Mouse (Mus musculus) testis, adult 2 months (tissue): ENCODE measurements around the gene Gtf2ird1. TPM values are rescaled to one million over a fixed set of nuclear protein-coding genes. Genes with fewer than 3 reads are reported as not detected.

Experiments
- H3K27ac ChIP-seq: fragments of 200-500 bp; 2 replicates; pipeline ENCODE4 v1.5.1; 2012; ENCODE audit warnings: low read depth, low read length; ENCODE audit not compliant: control insufficient read depth, insufficient read depth
- H3K27me3 ChIP-seq: fragments of 200-500 bp; 2 replicates; pipeline ENCODE4 v1.6.1; 2012; ENCODE audit warnings: mild to moderate bottlenecking, low read length, moderate library complexity; ENCODE audit not compliant: control insufficient read depth, insufficient read depth
- H3K36me3 ChIP-seq: fragments of 200-500 bp; 2 replicates; pipeline ENCODE4 v1.6.1; 2012; ENCODE audit warnings: mild to moderate bottlenecking, low read length; ENCODE audit not compliant: control insufficient read depth, insufficient read depth
- H3K4me1 ChIP-seq: fragments of 200-500 bp; 2 replicates; pipeline ENCODE4 v1.6.1; 2012; ENCODE audit warnings: low read length; ENCODE audit not compliant: control insufficient read depth, insufficient read depth
- H3K4me3 ChIP-seq: fragments of 200-500 bp; 2 replicates; pipeline ENCODE4 v1.5.1; 2012; ENCODE audit warnings: low read depth, mild to moderate bottlenecking, low read length, moderate library complexity, mixed read lengths; ENCODE audit not compliant: control insufficient read depth
- CTCF ChIP-seq: fragments of 200-500 bp; IDR thresholded peaks from 2 replicates; pipeline ENCODE4 v1.5.1; 2012; ENCODE audit warnings: low read depth, mild to moderate bottlenecking, inconsistent platforms, low read length, moderate library complexity; ENCODE audit not compliant: control insufficient read depth, insufficient read depth, insufficient replicate concordance
- POLR2A ChIP-seq: fragments of 200-500 bp; IDR thresholded peaks from 2 replicates; pipeline ENCODE4 v1.6.1; 2012; ENCODE audit warnings: low read depth, mild to moderate bottlenecking, inconsistent platforms, low read length, moderate library complexity; ENCODE audit not compliant: control insufficient read depth
- polyA plus RNA-seq: library from polyadenylated mRNA; depleted of rRNA; stranded (reverse); fragments of >200 nt; gene quantifications from 2 replicates; pipeline ENCODE4 v1.2.3, GENCODE M21; 2012

Gtf2ird1 gene
- polyA plus RNA-seq, 1 experiment = 29.1 TPM

- H3K4me3 ChIP-seq = no peak overlapping the region
- no peak for TF ChIP-seq CTCF
- TF ChIP-seq POLR2A = no peak
- no peaks in the 10 kb centered on the region for H3K4me1 ChIP-seq
- no peaks in the 10 kb centered on the region for H3K36me3 ChIP-seq
- no peaks in the 10 kb centered on the region for H3K27me3 ChIP-seq
- H3K27ac ChIP-seq = no peak overlapping the region
Observed at GRCm38 (mm10) chr5:134423372-134423771, 33.1 kb downstream of the Gtf2ird1 start.

- TF ChIP-seq POLR2A (no peak), CTCF (no peak)
- H3K4me1 ChIP-seq = no peaks in the 10 kb centered on the region
- no peak overlapping the region for H3K27ac ChIP-seq
- H3K27me3 ChIP-seq = no peaks in the 10 kb centered on the region
- H3K4me3 ChIP-seq = no peak overlapping the region
- H3K36me3 ChIP-seq = no peaks in the 10 kb centered on the region
Observed at GRCm38 (mm10) chr5:134422265-134422925, 34.1 kb downstream of the Gtf2ird1 start.

- Histone ChIP-seq H3K4me3 (no peak overlapping the region), H3K4me1 (no peaks in the 10 kb centered on the region), H3K36me3 (no peaks in the 10 kb centered on the region; the same call in 1 of the 2 replicates), H3K27ac (no peak overlapping the region), H3K27me3 (no peaks in the 10 kb centered on the region)
- TF ChIP-seq CTCF (no peak), POLR2A (no peak)
Observed at GRCm38 (mm10) chr5:134421061-134421460, 35.5 kb downstream of the Gtf2ird1 start.

GRCm38 (mm10) chr5:134419700-134420099, 36.8 kb downstream of the Gtf2ird1 start:
- TF ChIP-seq CTCF (no peak), POLR2A (no peak)
- H3K4me1 ChIP-seq = no peaks in the 10 kb centered on the region
- no peak overlapping the region for H3K4me3 ChIP-seq
- no peaks in the 10 kb centered on the region for H3K27me3 ChIP-seq
- H3K27ac ChIP-seq = no peak overlapping the region
- H3K36me3 ChIP-seq = no peaks in the 10 kb centered on the region; the same call in 1 of the 2 replicates

- Histone ChIP-seq H3K27ac (no peak overlapping the region), H3K4me1 (no peaks in the 10 kb centered on the region), H3K27me3 (no peaks in the 10 kb centered on the region), H3K4me3 (no peak overlapping the region), H3K36me3 (no peaks in the 10 kb centered on the region; the same call in 1 of the 2 replicates)
- no peak for TF ChIP-seq POLR2A
- TF ChIP-seq CTCF = no peak
Observed at GRCm38 (mm10) chr5:134418315-134419074, 38.0 kb downstream of the Gtf2ird1 start.

- Histone ChIP-seq H3K4me1 (no peaks in the 10 kb centered on the region), H3K36me3 (no peaks in the 10 kb centered on the region; the same call in 1 of the 2 replicates), H3K27ac (no peak overlapping the region), H3K27me3 (no peaks in the 10 kb centered on the region), H3K4me3 (no peak overlapping the region)
- TF ChIP-seq CTCF (no peak), POLR2A (no peak)
Observed at GRCm38 (mm10) chr5:134412341-134412740, 44.2 kb downstream of the Gtf2ird1 start.

- Histone ChIP-seq H3K36me3 (no peaks in the 10 kb centered on the region; the same call in 1 of the 2 replicates), H3K4me3 (no peak overlapping the region), H3K27ac (no peak overlapping the region), H3K27me3 (no peaks in the 10 kb centered on the region), H3K4me1 (no peaks in the 10 kb centered on the region)
- no peak for TF ChIP-seq CTCF
- no peak for TF ChIP-seq POLR2A
Observed at GRCm38 (mm10) chr5:134410307-134410836, 46.1 kb downstream of the Gtf2ird1 start.
